Mouse (Mus musculus) C2C12 (cell line): ENCODE measurements around the gene Hoxa4.

ENCODE experiments used
- CEBPB ChIP-seq: IDR thresholded peaks from one replicate; pipeline ENCODE4 v1.6.1; 2011; ENCODE audit warnings: low read depth, mild to moderate bottlenecking, control low read depth, moderate library complexity
- CTCF ChIP-seq: IDR thresholded peaks from one replicate; pipeline ENCODE4 v1.5.1; 2011; ENCODE audit not compliant: control insufficient read depth, insufficient read depth, insufficient read length

DNA sequence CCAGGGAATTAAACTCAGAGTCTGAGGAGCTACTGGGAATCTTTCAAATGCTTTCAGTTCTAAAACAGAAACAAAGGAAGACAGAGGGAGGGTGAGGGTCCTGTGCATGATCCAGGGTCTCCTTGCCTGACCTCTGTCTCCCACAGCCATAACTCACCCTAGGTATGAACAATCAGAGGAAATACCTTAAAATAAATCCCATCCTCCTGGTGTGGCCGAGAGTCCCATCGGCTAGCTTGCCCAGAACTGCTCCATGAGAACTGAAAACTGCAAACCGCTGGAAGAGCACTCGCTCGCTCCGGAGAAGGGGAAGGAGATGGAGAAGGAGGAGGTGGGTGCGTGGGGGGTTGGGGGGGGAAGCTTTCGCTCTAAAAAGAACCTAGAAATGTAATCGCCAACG lies 11.9 kb downstream of the Hoxa4 start:
- no peak for TF ChIP-seq CTCF
- no peak for TF ChIP-seq CEBPB
